Mouse (Mus musculus): ENCODE measurements at regions not wholly inside any gene's neighbourhood (a gene's known extent, or its start where the extent isn't known, plus 50 kb on each side); places are given as distances from the start of the nearest gene placed in this dataset.
A peak's percentile ranks its signal among the peaks of the same experiment; 100 is the strongest.

GRCm38 (mm10) chr1:185672940-185673339 is 218.3 kb downstream of the Slc30a10 start:
- H3K4me3 ChIP-seq, result no peak overlapping the region
- H3K9ac ChIP-seq, result no peak overlapping the region
- no peaks in the 10 kb centered on the region for H3K9me3 ChIP-seq (replicated peaks)
- 49% methylated on average over 3 of the region's 3 CpGs for WGBS (ENCODE audit: insufficient replicate concordance)
- H3K4me1 ChIP-seq, result no peaks in the 10 kb centered on the region
- no peak overlapping the region for H3K27ac ChIP-seq
- H3K36me3 ChIP-seq, result no peaks in the 10 kb centered on the region
- no peak for ATAC-seq
- H3K4me2 ChIP-seq, result no peak overlapping the region
- no peaks in the 10 kb centered on the region for H3K27me3 ChIP-seq (replicated peaks)

GRCm38 (mm10) chr1:185675674-185676420 is 221.2 kb downstream of the Slc30a10 start:
- ATAC-seq, result no peak
- H3K36me3 ChIP-seq, result no peaks in the 10 kb centered on the region
- no peaks in the 10 kb centered on the region for H3K4me1 ChIP-seq
- no peaks in the 10 kb centered on the region for H3K27me3 ChIP-seq (replicated peaks)
- no peak overlapping the region for H3K9ac ChIP-seq
- 62% methylated on average over 11 of the region's 11 CpGs for WGBS (ENCODE audit: insufficient replicate concordance)
- no peak overlapping the region for H3K4me3 ChIP-seq
- H3K4me2 ChIP-seq, result no peak overlapping the region
- no peaks in the 10 kb centered on the region for H3K9me3 ChIP-seq (replicated peaks)
- H3K27ac ChIP-seq, result no peak overlapping the region

- Histone ChIP-seq H3K27ac (no peak overlapping the region), H3K9ac (no peak overlapping the region), H3K4me2 (no peak overlapping the region), H3K4me3 (no peak overlapping the region), H3K4me1 (no peaks in the 10 kb centered on the region), H3K9me3 (replicated peaks) (no peaks in the 10 kb centered on the region), H3K27me3 (replicated peaks) (no peaks in the 10 kb centered on the region), H3K36me3 (no peaks in the 10 kb centered on the region)
- 0 out of 2 replicates have a peak, but pooled peaks have one; percentile 50 for ATAC-seq
- WGBS (ENCODE audit: insufficient replicate concordance), result 40% methylated on average over 21 of the region's 21 CpGs
Measured at GRCm38 (mm10) chr1:185681610-185682457, 227.2 kb downstream of the Slc30a10 start.

- no peak for ATAC-seq
- H3K9ac ChIP-seq, result no peak overlapping the region
- no peaks in the 10 kb centered on the region for H3K9me3 ChIP-seq (replicated peaks)
- 67% methylated on average over 3 of the region's 3 CpGs for WGBS (ENCODE audit: insufficient replicate concordance)
- no peaks in the 10 kb centered on the region for H3K4me1 ChIP-seq
- no peak overlapping the region for H3K27ac ChIP-seq
- no peaks in the 10 kb centered on the region for H3K36me3 ChIP-seq
- H3K4me3 ChIP-seq, result no peak overlapping the region
- no peaks in the 10 kb centered on the region for H3K27me3 ChIP-seq (replicated peaks)
- H3K4me2 ChIP-seq, result no peak overlapping the region
Measured at GRCm38 (mm10) chr1:185682458-185682750, 227.8 kb downstream of the Slc30a10 start.

- Histone ChIP-seq H3K4me3 (no peak overlapping the region), H3K4me1 (no peaks in the 10 kb centered on the region), H3K36me3 (no peaks in the 10 kb centered on the region), H3K4me2 (no peak overlapping the region), H3K9ac (no peak overlapping the region), H3K9me3 (replicated peaks) (no peaks in the 10 kb centered on the region), H3K27ac (no peak overlapping the region), H3K27me3 (replicated peaks) (no peaks in the 10 kb centered on the region)
- no peak for ATAC-seq
- WGBS (ENCODE audit: insufficient replicate concordance), result 58% methylated on average over 9 of the region's 9 CpGs
Measured at GRCm38 (mm10) chr1:185684638-185685037, 230.0 kb downstream of the Slc30a10 start.

GRCm38 (mm10) chr1:185688506-185688905 is 233.9 kb downstream of the Slc30a10 start:
- no peak for ATAC-seq
- Histone ChIP-seq H3K9me3 (replicated peaks) (no peaks in the 10 kb centered on the region), H3K4me3 (no peak overlapping the region), H3K27me3 (replicated peaks) (no peaks in the 10 kb centered on the region), H3K27ac (no peak overlapping the region), H3K4me2 (no peak overlapping the region), H3K4me1 (no peaks in the 10 kb centered on the region), H3K9ac (no peak overlapping the region), H3K36me3 (no peaks in the 10 kb centered on the region)
- 86% methylated on average over 10 of the region's 10 CpGs for WGBS (ENCODE audit: insufficient replicate concordance)

GRCm38 (mm10) chr1:185695394-185695793 is 240.7 kb downstream of the Slc30a10 start:
- no peak overlapping the region for H3K4me3 ChIP-seq
- no peak overlapping the region for H3K9ac ChIP-seq
- H3K27me3 ChIP-seq (replicated peaks), result no peaks in the 10 kb centered on the region
- WGBS (ENCODE audit: insufficient replicate concordance), result 63% methylated on average over 2 of the region's 2 CpGs
- no peak overlapping the region for H3K27ac ChIP-seq
- no peaks in the 10 kb centered on the region for H3K4me1 ChIP-seq
- no peaks in the 10 kb centered on the region for H3K9me3 ChIP-seq (replicated peaks)
- no peak overlapping the region for H3K4me2 ChIP-seq
- no peaks in the 10 kb centered on the region for H3K36me3 ChIP-seq
- no peak for ATAC-seq

- Histone ChIP-seq H3K4me2 (no peak overlapping the region), H3K9me3 (replicated peaks) (no peaks in the 10 kb centered on the region), H3K4me1 (no peaks in the 10 kb centered on the region), H3K4me3 (no peak overlapping the region), H3K27me3 (replicated peaks) (no peaks in the 10 kb centered on the region), H3K9ac (no peak overlapping the region), H3K27ac (no peak overlapping the region), H3K36me3 (no peaks in the 10 kb centered on the region)
- 70% methylated on average over 6 of the region's 6 CpGs for WGBS (ENCODE audit: insufficient replicate concordance)
- ATAC-seq, result no peak
Measured at GRCm38 (mm10) chr1:185699758-185700157, 245.1 kb downstream of the Slc30a10 start.

GRCm38 (mm10) chr1:185726324-185726723 is 271.7 kb downstream of the Slc30a10 start:
- Histone ChIP-seq H3K4me3 (no peak overlapping the region), H3K27ac (no peak overlapping the region), H3K36me3 (no peaks in the 10 kb centered on the region), H3K9me3 (replicated peaks) (no peaks in the 10 kb centered on the region), H3K9ac (no peak overlapping the region), H3K4me2 (no peak overlapping the region), H3K27me3 (replicated peaks) (no peaks in the 10 kb centered on the region), H3K4me1 (peaks cover 35% of the 10 kb centered on the region)
- ATAC-seq, result no peak
- 60% methylated on average over 2 of the region's 2 CpGs for WGBS (ENCODE audit: insufficient replicate concordance)

- no peaks in the 10 kb centered on the region for H3K27me3 ChIP-seq (replicated peaks)
- no peak overlapping the region for H3K9ac ChIP-seq
- H3K4me2 ChIP-seq, result no peak overlapping the region
- H3K27ac ChIP-seq, result no peak overlapping the region
- H3K36me3 ChIP-seq, result no peaks in the 10 kb centered on the region
- H3K4me3 ChIP-seq, result no peak overlapping the region
- H3K4me1 ChIP-seq, result peaks cover 40% of the 10 kb centered on the region
- H3K9me3 ChIP-seq (replicated peaks), result no peaks in the 10 kb centered on the region
- no peak for ATAC-seq
Measured at GRCm38 (mm10) chr1:185726811-185727210, 272.2 kb downstream of the Slc30a10 start.

GRCm38 (mm10) chr1:185727749-185728148 is 273.1 kb downstream of the Slc30a10 start:
- ATAC-seq, result no peak
- no peak overlapping the region for H3K4me2 ChIP-seq
- H3K27ac ChIP-seq, result no peak overlapping the region
- no peaks in the 10 kb centered on the region for H3K9me3 ChIP-seq (replicated peaks)
- H3K4me1 ChIP-seq, result peaks cover 45% of the 10 kb centered on the region
- no peaks in the 10 kb centered on the region for H3K27me3 ChIP-seq (replicated peaks)
- 59% methylated on average over 4 of the region's 4 CpGs for WGBS (ENCODE audit: insufficient replicate concordance)
- H3K36me3 ChIP-seq, result no peaks in the 10 kb centered on the region
- no peak overlapping the region for H3K9ac ChIP-seq
- H3K4me3 ChIP-seq, result no peak overlapping the region

- no peak overlapping the region for H3K9ac ChIP-seq
- no peak overlapping the region for H3K4me3 ChIP-seq
- no peaks in the 10 kb centered on the region for H3K36me3 ChIP-seq
- 56% methylated on average over 3 of the region's 3 CpGs for WGBS (ENCODE audit: insufficient replicate concordance)
- H3K9me3 ChIP-seq (replicated peaks), result no peaks in the 10 kb centered on the region
- H3K27me3 ChIP-seq (replicated peaks), result no peaks in the 10 kb centered on the region
- H3K4me2 ChIP-seq, result no peak overlapping the region
- H3K27ac ChIP-seq, result no peak overlapping the region
- peaks cover 47% of the 10 kb centered on the region for H3K4me1 ChIP-seq
- no peak for ATAC-seq
Measured at GRCm38 (mm10) chr1:185728406-185728805, 273.8 kb downstream of the Slc30a10 start.
